Mouse (Mus musculus) spleen, postnatal 4 days (tissue): ENCODE results near the gene Mt1.

Experiments
- DNase-seq, 2 experiments: peaks; one replicate each; pipeline ENCODE4 v3.0.0; 2022; ENCODE audit warnings: low spot score in 2 of 2

Mt1 gene

DNA sequence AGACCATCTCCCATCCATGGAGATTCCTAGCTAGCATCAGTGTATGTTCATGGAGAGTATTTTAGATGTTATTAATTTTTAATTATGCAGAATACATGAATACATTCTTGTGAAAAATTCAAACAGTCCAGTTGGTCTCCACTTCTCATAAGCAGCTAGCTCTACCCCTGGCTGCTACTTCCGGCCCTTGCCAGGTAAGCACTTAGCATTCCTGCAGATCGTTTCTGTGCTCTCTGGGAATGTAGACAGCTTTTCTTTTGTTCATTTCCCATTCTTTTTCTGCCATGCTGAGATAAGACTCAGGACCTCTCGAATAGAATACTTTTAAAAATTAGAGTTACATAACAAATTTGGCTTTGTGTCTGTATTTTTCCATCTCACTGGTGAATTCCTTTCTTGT is 25.2 kb downstream of the Mt1 start:
- no peak for DNase-seq

DNA sequence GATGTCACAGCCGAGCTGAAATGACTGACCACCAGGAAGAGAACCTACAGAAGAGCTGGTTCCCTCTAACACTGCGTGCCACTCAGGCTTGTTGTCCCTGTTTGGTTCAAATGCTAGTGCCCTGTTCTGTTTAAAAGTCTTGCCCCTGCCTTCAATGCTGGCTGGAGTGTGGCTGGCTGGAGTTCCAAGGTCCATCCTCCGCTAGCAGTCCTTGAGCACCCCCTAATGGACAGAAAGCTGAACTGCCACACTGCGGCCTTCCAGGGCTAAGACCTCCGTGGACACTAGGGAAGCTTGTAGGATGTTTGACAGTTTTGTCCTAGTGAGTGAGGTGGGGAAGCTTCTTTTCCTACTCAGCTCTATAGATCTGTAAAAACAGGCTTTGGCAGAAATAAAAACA is 26.9 kb downstream of the Mt1 start:
- DNase-seq: peak; percentile 68 to 86

DNA sequence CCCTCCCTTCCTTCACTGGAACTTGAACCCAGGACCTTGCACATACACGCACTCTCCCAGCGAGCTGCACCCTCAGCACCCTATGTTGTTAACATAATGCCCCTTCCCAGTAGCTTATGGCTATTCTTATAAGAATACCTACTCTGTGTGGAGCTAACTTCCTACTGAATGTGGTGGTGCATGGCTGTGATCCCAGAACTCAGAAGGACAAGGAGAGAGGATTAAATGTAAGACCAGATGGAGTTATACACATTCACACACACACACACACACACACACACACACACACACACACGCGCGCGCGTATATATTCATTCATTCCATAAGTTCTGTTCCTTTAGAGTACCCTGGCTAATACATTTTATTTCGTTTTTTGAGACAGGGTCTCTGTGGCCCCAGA is 27.4 kb downstream of the Mt1 start:
- no peak for DNase-seq

DNA sequence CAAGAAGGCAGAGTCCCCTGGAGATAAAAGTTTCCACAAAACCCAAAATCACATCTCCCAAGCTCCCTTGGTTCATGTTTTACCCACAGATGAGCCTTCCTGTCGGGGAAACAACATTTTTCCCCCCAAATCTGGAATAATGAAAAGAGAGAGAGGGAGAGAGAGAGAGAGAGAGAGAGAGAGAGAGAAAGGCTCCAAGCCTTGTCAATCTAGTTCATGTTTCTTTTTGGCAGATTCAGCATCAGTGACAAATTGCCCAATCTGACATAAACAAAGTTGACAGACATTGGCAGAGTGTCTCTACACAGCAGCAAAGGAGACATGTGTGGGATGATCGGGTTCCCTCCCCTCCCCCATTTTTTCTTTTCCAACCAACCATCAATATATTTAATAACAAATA is 28.6 kb downstream of the Mt1 start:
- DNase-seq: no peak

DNA sequence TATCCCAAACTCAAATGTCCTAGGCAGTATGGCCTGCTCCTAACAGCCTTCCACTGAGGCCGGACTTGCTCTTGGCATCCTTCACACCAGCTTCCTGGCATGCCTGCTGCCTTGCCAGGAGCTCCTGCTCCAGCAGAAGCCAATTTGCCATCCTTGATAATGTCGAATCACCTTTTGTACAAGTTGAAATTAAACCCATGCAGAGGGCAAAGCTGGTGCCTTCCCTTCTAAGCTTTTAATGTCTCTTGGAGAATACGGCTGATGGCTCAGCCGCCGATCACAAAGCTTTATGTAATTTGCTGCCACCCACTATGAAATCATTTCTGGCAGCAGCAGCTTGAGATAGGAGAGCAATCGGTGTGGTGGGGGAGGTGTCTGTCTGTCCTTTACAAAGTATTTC is 30.8 kb downstream of the Mt1 start:
- DNase-seq: no peak

DNA sequence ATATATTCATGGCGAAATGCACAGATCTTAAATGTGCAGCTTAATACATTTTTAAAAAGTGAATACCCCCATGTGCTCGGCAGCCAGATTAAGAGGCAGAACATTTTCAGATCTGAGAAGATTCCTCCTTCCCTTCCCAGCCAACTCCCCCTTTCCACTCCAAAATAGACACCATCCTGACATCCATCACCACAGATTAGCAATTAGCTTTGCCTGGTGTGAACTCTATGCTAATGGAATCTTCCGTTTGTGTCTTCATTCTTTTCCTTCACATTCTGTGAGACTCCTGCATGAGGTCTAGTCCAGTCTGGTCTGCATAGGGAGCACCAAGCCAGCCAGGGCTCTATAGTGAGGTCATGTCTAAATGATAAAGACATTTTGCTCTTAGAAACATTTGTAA is 31.3 kb downstream of the Mt1 start:
- no peak for DNase-seq

DNA sequence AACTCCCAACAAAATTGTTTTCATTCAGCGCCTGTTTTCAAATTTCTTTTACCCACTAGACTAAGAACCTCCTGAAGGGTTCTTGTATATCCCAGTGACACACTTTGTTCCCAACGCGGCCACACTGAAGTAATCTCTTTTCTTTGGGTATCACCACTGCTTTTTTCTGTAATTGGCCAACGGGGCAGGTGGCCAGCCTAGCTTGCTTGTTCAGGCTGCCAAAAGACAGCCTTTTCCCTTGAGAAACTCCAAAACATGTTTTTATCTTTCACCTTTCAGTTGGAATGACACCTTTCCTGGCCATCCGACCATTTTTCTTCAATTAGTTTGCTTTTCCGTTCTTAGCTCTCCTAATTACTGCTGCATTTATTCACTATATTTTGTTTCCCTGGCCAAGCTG is 34.9 kb downstream of the Mt1 start:
- DNase-seq: no peak

DNA sequence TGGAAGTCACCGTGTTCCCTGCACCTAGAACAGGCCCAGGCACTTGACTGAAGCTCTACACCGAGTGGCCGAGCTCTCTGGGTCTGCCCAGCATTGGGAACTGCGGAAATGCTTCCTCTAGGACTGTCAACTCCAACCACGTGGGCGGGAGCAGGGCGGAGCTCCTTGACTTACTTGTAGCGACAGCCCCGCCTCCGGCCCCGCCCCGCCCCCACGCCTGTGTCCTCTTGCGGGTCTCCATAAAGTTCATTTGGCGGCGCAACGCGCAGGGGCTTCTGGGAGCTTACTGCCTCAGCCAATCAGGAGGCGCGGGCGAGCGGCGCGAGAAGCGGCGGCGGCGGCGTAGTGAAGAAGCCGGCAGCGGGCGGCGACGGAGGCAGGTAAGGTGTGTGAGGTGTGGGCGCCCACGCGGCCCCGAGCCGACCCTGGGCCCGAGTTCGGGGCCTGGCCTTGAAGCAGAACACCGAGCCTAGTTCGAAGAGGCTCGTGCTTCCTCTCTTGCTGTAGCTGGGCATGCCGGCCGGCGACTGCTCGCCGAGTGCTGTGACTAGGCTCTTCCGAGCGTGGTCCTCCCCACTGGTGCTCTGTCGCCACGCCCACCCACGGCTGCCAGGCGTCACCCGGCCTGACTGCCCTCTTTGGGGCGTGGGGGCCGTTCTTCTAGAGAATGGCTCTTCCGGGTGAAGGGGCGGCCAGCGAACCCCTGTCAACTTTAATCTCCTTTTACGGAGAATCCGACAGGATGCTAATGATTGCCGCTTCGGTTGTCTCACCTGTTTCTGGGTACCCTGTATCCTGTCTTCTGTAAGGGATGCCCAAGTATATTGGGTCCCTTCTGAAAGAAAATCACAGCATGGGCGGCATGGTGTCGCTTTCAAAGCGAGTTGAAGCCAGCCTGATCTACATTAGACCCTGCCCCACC is 35.6 kb downstream of the Mt1 start, which contains the start of gene Nup93:
Nup93 (plus strand) TSS at position 313 of the 922 bp plus-strand sequence.
- DNase-seq: peak; percentile 95 to 97

DNA sequence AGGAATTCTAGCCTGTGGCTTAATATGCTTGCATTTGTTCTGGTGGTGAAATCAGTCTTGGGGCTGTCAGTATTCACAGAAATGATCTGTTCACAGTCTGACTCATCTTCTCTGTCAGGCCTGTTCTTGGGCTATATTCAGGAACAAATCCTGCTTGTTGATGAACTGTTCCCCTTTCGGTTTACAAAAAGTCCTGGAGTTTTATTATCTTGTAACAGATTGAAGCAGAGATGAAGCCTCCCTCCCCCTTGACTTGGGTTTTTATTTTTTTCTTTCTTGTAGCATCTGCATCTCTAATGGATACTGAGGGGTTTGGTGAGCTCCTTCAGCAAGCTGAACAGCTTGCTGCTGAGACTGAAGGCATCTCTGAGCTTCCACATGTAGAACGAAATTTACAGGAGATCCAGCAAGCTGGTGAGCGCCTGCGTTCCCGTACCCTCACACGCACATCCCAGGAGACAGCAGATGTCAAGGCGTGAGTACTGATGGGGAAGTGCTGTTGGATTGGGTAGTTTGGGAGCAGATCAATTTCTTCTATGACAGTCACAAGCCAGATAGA is 48.6 kb downstream of the Mt1 start:
- no peak for DNase-seq
